ENCODE assay signal across 7 mouse cellular contexts in genomic region chrX:106012559-106012958, GRCm38 (mm10). TPM values are rescaled to one million over a fixed set of nuclear protein-coding genes. Genes with fewer than 3 reads are reported as not detected.
A peak's percentile ranks its signal among the peaks of the same experiment; 100 is the strongest.
DNase-seq lines count a peak whose midpoint lies in the region; ATAC-seq and TF ChIP-seq lines count a peak whose summit lies in the region.

No protein-coding gene starts in this region.

- DNase-seq in lung, embryonic 14.5 days = no peak
- DNase-seq in lung, postnatal 25 days (ENCODE audit: low spot score) = no peak
- no peak for DNase-seq in limb, embryonic 10.5 days (ENCODE audit: low spot score)
- DNase-seq in layer of hippocampus, adult 18-20 months (ENCODE audit: low spot score in 2 of 2) = no peak
- no peak for DNase-seq in T-cell, adult 2 months (ENCODE audit: low spot score)

- no peak for ATAC-seq in lung, embryonic 14.5 days (ENCODE audit: insufficient read depth)
- no peak for ATAC-seq in embryonic facial prominence, embryonic 15.5 days (ENCODE audit: insufficient number of reproducible peaks, low FRiP score, low TSS enrichment, low read depth)

- H3K4me3 ChIP-seq in lung, embryonic 14.5 days (ENCODE audit: low read depth, low read length) = peak overlapping the region; percentile 22
- H3K4me3 ChIP-seq in embryonic facial prominence, embryonic 15.5 days (replicated peaks) = peak overlapping the region; percentile 29; the same call in 1 of the 2 replicates
- H3K4me3 ChIP-seq in limb, embryonic 10.5 days = peak overlapping the region; percentile 42
- no peak overlapping the region for H3K4me3 ChIP-seq in small intestine, adult 2 months (ENCODE audit: low read depth, low read length)

- H3K4me2 ChIP-seq in lung, embryonic 14.5 days = peak overlapping the region; percentile 56
- H3K4me2 ChIP-seq in embryonic facial prominence, embryonic 15.5 days (replicated peaks) = peak overlapping the region; percentile 45

- TF ChIP-seq POLR2A in small intestine, adult 2 months (IDR thresholded peaks at IDR 0.05; ENCODE audit: low read depth, low read length) = no peak

- H3K36me3 ChIP-seq in lung, embryonic 14.5 days (ENCODE audit: insufficient read depth) = no peaks in the 10 kb centered on the region
- H3K36me3 ChIP-seq in embryonic facial prominence, embryonic 15.5 days = no peaks in the 10 kb centered on the region
- H3K36me3 ChIP-seq in limb, embryonic 10.5 days = peaks cover 6% of the 10 kb centered on the region; the same call in 1 of the 2 replicates
- no peaks in the 10 kb centered on the region for H3K36me3 ChIP-seq in small intestine, adult 2 months (ENCODE audit: control insufficient read depth, insufficient read depth, low read length)

- no peak overlapping the region for H3K9ac ChIP-seq in lung, embryonic 14.5 days
- H3K9ac ChIP-seq in embryonic facial prominence, embryonic 15.5 days = no peak overlapping the region

- 72% methylated on average over 3 of the region's 3 CpGs for WGBS in lung, embryonic 14.5 days
- 72% methylated on average over 3 of the region's 3 CpGs for WGBS in embryonic facial prominence, embryonic 15.5 days
- 71% methylated on average over 3 of the region's 3 CpGs for WGBS in limb, embryonic 10.5 days
- WGBS in small intestine, adult 2 months = 55% methylated on average over 3 of the region's 3 CpGs

- no peaks in the 10 kb centered on the region for H3K9me3 ChIP-seq in lung, embryonic 14.5 days (ENCODE audit: low read depth, low read length)
- no peaks in the 10 kb centered on the region for H3K9me3 ChIP-seq in embryonic facial prominence, embryonic 15.5 days (replicated peaks)
- no peaks in the 10 kb centered on the region for H3K9me3 ChIP-seq in limb, embryonic 10.5 days (replicated peaks)

- no peaks in the 10 kb centered on the region for H3K27me3 ChIP-seq in lung, embryonic 14.5 days (ENCODE audit: insufficient read depth, low read length)
- no peaks in the 10 kb centered on the region for H3K27me3 ChIP-seq in embryonic facial prominence, embryonic 15.5 days
- H3K27me3 ChIP-seq in limb, embryonic 10.5 days (ENCODE audit: low read depth, poor library complexity, severe bottlenecking) = peaks cover 34% of the 10 kb centered on the region
- no peaks in the 10 kb centered on the region for H3K27me3 ChIP-seq in small intestine, adult 2 months (ENCODE audit: control insufficient read depth, insufficient read depth, low read length)

- no peak for TF ChIP-seq CTCF in lung, embryonic 14.5 days (IDR thresholded peaks at IDR 0.05; ENCODE audit: low read depth)
- TF ChIP-seq CTCF in small intestine, adult 2 months (IDR thresholded peaks at IDR 0.05; ENCODE audit: extremely low read depth, insufficient read length, insufficient replicate concordance, low read depth, low read length) = no peak

- no peaks in the 10 kb centered on the region for H3K4me1 ChIP-seq in lung, embryonic 14.5 days (ENCODE audit: insufficient read depth)
- H3K4me1 ChIP-seq in embryonic facial prominence, embryonic 15.5 days = peaks cover 8% of the 10 kb centered on the region
- H3K4me1 ChIP-seq in limb, embryonic 10.5 days = 0 out of 2 replicates have a peak, but pooled peaks cover 5% of the 10 kb centered on the region
- H3K4me1 ChIP-seq in small intestine, adult 2 months (ENCODE audit: control insufficient read depth, insufficient read depth, insufficient read length, low read length) = no peaks in the 10 kb centered on the region

- peak overlapping the region; percentile 68 for H3K27ac ChIP-seq in lung, embryonic 14.5 days (ENCODE audit: low read depth)
- H3K27ac ChIP-seq in embryonic facial prominence, embryonic 15.5 days (replicated peaks) = peak overlapping the region; percentile 83
- peak overlapping the region; percentile 84 for H3K27ac ChIP-seq in limb, embryonic 10.5 days
- peak overlapping the region; percentile 80 for H3K27ac ChIP-seq in small intestine, adult 2 months (ENCODE audit: insufficient read depth, low read depth, low read length)

RNA-seq across cellular contexts. Expression of gene Magt1, which starts 0.9 kb away (rescaled TPM):
- polyA plus RNA-seq in lung, embryonic 14.5 days (2014; fragmentation: Nextera tagmentation; extraction: Ambion mirVana) = 62.7 and 63.0 TPM in 2 replicates
- 56.8 and 57.0 TPM in 2 replicates for polyA plus RNA-seq in embryonic facial prominence, embryonic 15.5 days (2015; fragmentation: Nextera tagmentation; extraction: Ambion mirVana)
- 41.6 and 51.5 TPM in 2 replicates for polyA plus RNA-seq in limb, embryonic 10.5 days (2016; fragmentation: Nextera tagmentation; extraction: Ambion mirVana)
- polyA plus RNA-seq in small intestine, adult 2 months (2012; rRNA removed) = 1.6 and 2.5 TPM in 2 replicates
- total RNA-seq in layer of hippocampus, adult 18-20 months (2021) = 10 to 100 TPM; 13.9 to 15.8 TPM

RNA-seq across cellular contexts. Expression of gene Cox7b, which starts 2.9 kb away (rescaled TPM):
- polyA plus RNA-seq in lung, embryonic 14.5 days (2014; fragmentation: Nextera tagmentation; extraction: Ambion mirVana) = 327 and 365 TPM in 2 replicates
- 330 and 354 TPM in 2 replicates for polyA plus RNA-seq in embryonic facial prominence, embryonic 15.5 days (2015; fragmentation: Nextera tagmentation; extraction: Ambion mirVana)
- polyA plus RNA-seq in limb, embryonic 10.5 days (2016; fragmentation: Nextera tagmentation; extraction: Ambion mirVana) = 335 and 385 TPM in 2 replicates
- 299 and 339 TPM in 2 replicates for polyA plus RNA-seq in small intestine, adult 2 months (2012; rRNA removed)
- total RNA-seq in layer of hippocampus, adult 18-20 months (2021) = 100 to 1,000 TPM; 283 to 286 TPM

RNA-seq across cellular contexts. Expression of gene Atp7a, which starts 14.5 kb away (rescaled TPM):
- 34.4 TPM in 2 replicates for polyA plus RNA-seq in lung, embryonic 14.5 days (2014; fragmentation: Nextera tagmentation; extraction: Ambion mirVana)
- 20.4 and 21.2 TPM in 2 replicates for polyA plus RNA-seq in embryonic facial prominence, embryonic 15.5 days (2015; fragmentation: Nextera tagmentation; extraction: Ambion mirVana)
- 27.4 and 34.6 TPM in 2 replicates for polyA plus RNA-seq in limb, embryonic 10.5 days (2016; fragmentation: Nextera tagmentation; extraction: Ambion mirVana)
- 0.67 and 1.0 TPM in 2 replicates for polyA plus RNA-seq in small intestine, adult 2 months (2012; rRNA removed)
- 1 to 10 TPM; 6.8 to 7.8 TPM for total RNA-seq in layer of hippocampus, adult 18-20 months (2021)

Comparison
In these comparisons a context has a peak if more than half of its experiments do, and no peak if none do; other contexts are left out.
1. RNA of gene Magt1, which starts 0.9 kb away (polyA plus RNA-seq): 62.7 to 63.0 TPM in lung, embryonic 14.5 days, 56.8 to 57.0 TPM in embryonic facial prominence, embryonic 15.5 days and 41.6 to 51.5 TPM in limb, embryonic 10.5 days; 1.6 to 2.5 TPM in small intestine, adult 2 months; every median in the first group is over 10 times any median in the second.
2. RNA of gene Atp7a, which starts 14.5 kb away (polyA plus RNA-seq): 27.4 to 34.6 TPM in limb, embryonic 10.5 days, 34.4 TPM in lung, embryonic 14.5 days and 20.4 to 21.2 TPM in embryonic facial prominence, embryonic 15.5 days; 0.67 to 1.0 TPM in small intestine, adult 2 months; every median in the first group is over 10 times any median in the second.
3. Peak in every context shown above with its lines, with median percentiles within 50 percentile points of each other: H3K27ac ChIP-seq.